Mouse (Mus musculus) hindbrain, postnatal 0 days (tissue): ENCODE measurements around the gene Tmem86b. TPM values are rescaled to one million over a fixed set of nuclear protein-coding genes. Genes with fewer than 3 reads are reported as not detected.

Experiments used
- ATAC-seq: fragments of 200-750 bp; cut with Nextera tagmentation; 2 replicates; pipeline ENCODE4 v1.8.0; 2017; ENCODE audit warnings: mild to moderate bottlenecking, moderate TSS enrichment, moderate library complexity
- DNase-seq: peaks from one replicate; pipeline ENCODE4 v3.0.0-alpha.2; 2015; ENCODE audit warnings: low spot score
- H3K27ac ChIP-seq: fragments of 300-500 bp; sonication (generic); 2 replicates; pipeline ENCODE4 v1.5.1; 2014; ENCODE audit warnings: mild to moderate bottlenecking
- H3K27me3 ChIP-seq: fragments of 300-500 bp; sonication (generic); 2 replicates; pipeline ENCODE4 v1.6.1; 2014; ENCODE audit warnings: low read length, mixed read lengths; ENCODE audit not compliant: insufficient read depth
- H3K36me3 ChIP-seq: fragments of 300-500 bp; sonication (generic); 2 replicates; pipeline ENCODE4 v1.6.1; 2014; ENCODE audit warnings: low read length, mixed read lengths; ENCODE audit not compliant: insufficient read depth
- H3K4me1 ChIP-seq: fragments of 300-500 bp; sonication (generic); 2 replicates; pipeline ENCODE4 v1.6.1; 2014; ENCODE audit warnings: antibody characterized with exemption, low read length, mixed read lengths; ENCODE audit not compliant: insufficient read depth
- H3K4me2 ChIP-seq: fragments of 300-500 bp; sonication (generic); 2 replicates; pipeline ENCODE4 v1.6.1; 2014; ENCODE audit warnings: low read depth, mild to moderate bottlenecking, low read length, moderate library complexity, mixed read lengths
- H3K4me3 ChIP-seq: fragments of 300-500 bp; sonication (generic); 2 replicates; pipeline ENCODE4 v1.5.1; 2014; ENCODE audit warnings: low read length
- H3K9ac ChIP-seq: fragments of 300-500 bp; sonication (generic); replicated peaks from 2 replicates; pipeline ENCODE4 v1.6.1; 2014; ENCODE audit warnings: mild to moderate bottlenecking, low read length, moderate library complexity, mixed read lengths
- H3K9me3 ChIP-seq: fragments of 300-500 bp; sonication (generic); 2 replicates; pipeline ENCODE4 v1.6.1; 2016; ENCODE audit warnings: low read length, mixed read lengths
- CTCF ChIP-seq: IDR thresholded peaks from 2 replicates; pipeline ENCODE4 v1.5.1; 2016; ENCODE audit warnings: antibody characterized with exemption, control low read depth, low read depth
- WGBS: fragments of 180-500 bp; shearing (Covaris S2); extraction: QIAGEN DNeasy Blood & Tissue Kit; methylation state at CpG from one replicate; pipeline ENCODE4 v1.1.7; 2014; 5-methylcytosine and 5-hydroxymethylcytosine counted together
- polyA plus RNA-seq: library from polyadenylated mRNA; unstranded; fragments of >200 nt; fragmentation: Nextera tagmentation; extraction: Ambion mirVana; gene quantifications from 2 replicates; pipeline ENCODE4 v1.2.1, GENCODE M21; 2015
- total RNA-seq: library from RNA; depleted of rRNA; stranded (reverse); fragments of >200 nt; gene quantifications from 2 replicates; pipeline ENCODE4 v1.2.3, GENCODE M21; 2014

Gene Tmem86b
- total and polyA plus RNA-seq, 2 experiments from 2014 or later: 1.5 to 17.4 TPM

DNA sequence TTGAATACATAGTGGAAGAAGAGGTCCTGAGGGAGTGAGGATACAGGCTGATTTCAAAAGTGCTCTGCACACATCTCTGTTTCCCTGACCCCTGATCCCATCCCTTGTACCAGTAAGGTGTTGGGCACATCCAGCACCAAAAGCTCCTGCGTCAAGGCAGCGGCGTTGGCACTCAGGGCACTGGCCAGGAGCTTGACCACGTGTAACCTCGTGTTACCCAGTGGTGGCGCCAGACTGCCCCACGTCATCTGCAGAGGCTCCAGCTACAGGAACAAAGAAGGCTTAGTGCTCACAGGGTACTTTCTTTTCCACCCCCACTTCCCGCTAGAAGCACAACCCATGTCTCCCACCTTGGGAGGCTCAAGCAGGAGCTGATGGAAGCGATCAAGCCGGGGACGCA is 9.9 kb upstream of the Tmem86b start:
- Histone ChIP-seq H3K27ac (no peak overlapping the region), H3K9ac (no peak overlapping the region), H3K9me3 (no peaks in the 10 kb centered on the region), H3K4me1 (no peaks in the 10 kb centered on the region), H3K27me3 (no peaks in the 10 kb centered on the region), H3K4me2 (no peak overlapping the region), H3K36me3 (peaks cover 59% of the 10 kb centered on the region), H3K4me3 (no peak overlapping the region)
- no peak for DNase-seq
- peak; percentile 28; the same call in 1 of the 2 replicates for TF ChIP-seq CTCF
- 75% methylated on average over 11 of the region's 11 CpGs for WGBS
- ATAC-seq: no peak

DNA sequence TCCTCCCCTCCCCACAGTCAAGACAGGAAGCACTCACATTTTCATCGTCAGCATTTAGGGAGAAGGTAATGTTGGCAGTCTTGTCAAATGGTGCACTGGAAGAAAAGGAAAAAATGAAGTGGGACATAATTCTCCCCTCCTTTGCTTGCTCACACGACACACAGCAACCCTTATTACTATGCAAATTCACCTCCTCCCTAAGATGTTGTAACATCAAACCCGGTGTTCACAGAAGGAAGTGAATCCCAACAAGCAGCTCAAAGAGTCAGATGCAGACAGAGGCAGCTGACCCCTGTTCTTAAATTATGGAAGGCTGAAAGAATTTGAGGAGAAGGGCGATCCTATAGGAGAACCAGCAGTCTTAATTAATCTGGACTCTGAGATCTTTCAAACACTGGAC is 5.0 kb upstream of the Tmem86b start:
- Histone ChIP-seq H3K4me3 (no peak overlapping the region), H3K9ac (no peak overlapping the region), H3K4me1 (no peaks in the 10 kb centered on the region), H3K36me3 (peaks cover 56% of the 10 kb centered on the region), H3K9me3 (no peaks in the 10 kb centered on the region), H3K27ac (no peak overlapping the region), H3K27me3 (no peaks in the 10 kb centered on the region), H3K4me2 (no peak overlapping the region)
- TF ChIP-seq CTCF: no peak
- no peak for DNase-seq
- 78% methylated on average over 4 of the region's 4 CpGs for WGBS
- ATAC-seq: no peak

GRCm38 (mm10) chr7:4630198-4630597 is 1.0 kb downstream of the Tmem86b start:
- ATAC-seq (no peak), DNase-seq (no peak)
- Histone ChIP-seq H3K27me3 (no peaks in the 10 kb centered on the region), H3K4me1 (no peaks in the 10 kb centered on the region), H3K27ac (no peak overlapping the region), H3K4me3 (no peak overlapping the region), H3K36me3 (peaks cover 38% of the 10 kb centered on the region), H3K4me2 (no peak overlapping the region), H3K9me3 (no peaks in the 10 kb centered on the region), H3K9ac (no peak overlapping the region)
- whole genome bisulfite sequencing: 84% methylated on average over 1 of the region's 1 CpGs
- no peak for TF ChIP-seq CTCF

DNA sequence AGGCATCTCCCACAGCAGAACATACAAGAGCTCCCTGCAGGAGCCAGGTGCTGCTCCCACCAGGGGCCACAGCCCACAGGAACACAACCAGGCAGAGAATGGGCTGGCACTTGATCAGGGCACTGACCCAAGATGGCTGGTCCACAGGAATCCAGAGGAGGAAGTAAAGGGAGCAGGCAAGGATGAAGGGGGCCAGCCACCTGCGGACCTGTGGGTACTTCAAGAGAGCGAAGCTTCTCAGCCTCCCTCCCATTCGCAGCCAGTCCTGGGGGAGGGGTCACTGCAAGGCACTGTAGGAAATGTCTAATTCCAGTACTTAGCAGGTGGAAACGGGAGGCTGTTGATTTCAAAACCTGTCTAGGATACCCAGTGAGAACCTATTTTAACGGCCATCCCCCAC is 1.6 kb downstream of the Tmem86b start:
- H3K36me3 ChIP-seq: peaks cover 38% of the 10 kb centered on the region
- ATAC-seq: no peak

DNA sequence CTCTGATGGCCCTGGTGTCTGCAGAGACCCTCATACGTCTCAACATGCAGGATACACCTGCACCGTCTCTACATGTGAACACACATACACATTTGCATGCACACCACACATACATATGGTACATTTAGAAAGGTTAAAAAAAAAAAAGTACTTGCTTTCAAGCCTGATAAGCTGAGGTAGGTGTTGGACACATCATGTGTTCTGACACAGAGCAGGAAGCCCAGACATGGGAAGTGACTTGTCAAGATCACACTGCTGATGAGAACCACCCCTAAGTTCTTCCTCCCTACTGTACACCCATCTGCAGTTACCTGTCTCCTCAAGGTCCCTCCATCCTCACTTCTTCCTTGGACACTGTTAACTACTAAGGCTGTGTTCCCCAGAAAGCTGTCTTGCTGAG is 5.3 kb downstream of the Tmem86b start:
- DNase-seq (no peak), ATAC-seq (no peak)
- H3K4me2 ChIP-seq: no peak overlapping the region
- H3K27me3 ChIP-seq: no peaks in the 10 kb centered on the region
- H3K4me1 ChIP-seq: no peaks in the 10 kb centered on the region
- H3K27ac ChIP-seq: no peak overlapping the region
- peaks cover 8% of the 10 kb centered on the region; the same call in 1 of the 2 replicates for H3K36me3 ChIP-seq
- 95% methylated on average over 2 of the region's 2 CpGs for WGBS
- no peak overlapping the region for H3K9ac ChIP-seq
- no peaks in the 10 kb centered on the region for H3K9me3 ChIP-seq
- no peak for TF ChIP-seq CTCF
- no peak overlapping the region for H3K4me3 ChIP-seq

More for the DNA sequence above, 1.6 kb downstream of the Tmem86b start:
- Histone ChIP-seq H3K9me3 (no peaks in the 10 kb centered on the region), H3K4me3 (no peak overlapping the region), H3K9ac (no peak overlapping the region), H3K4me1 (no peaks in the 10 kb centered on the region), H3K27ac (no peak overlapping the region), H3K27me3 (no peaks in the 10 kb centered on the region), H3K4me2 (no peak overlapping the region)
- DNase-seq: no peak
- 87% methylated on average over 5 of the region's 5 CpGs for WGBS
- TF ChIP-seq CTCF: no peak

GRCm38 (mm10) chr7:4624343-4624742 is 6.9 kb downstream of the Tmem86b start:
- peaks cover under 1% of the 10 kb centered on the region; the same call in 1 of the 2 replicates for H3K36me3 ChIP-seq
- no peak overlapping the region for H3K9ac ChIP-seq
- no peak overlapping the region for H3K27ac ChIP-seq
- H3K27me3 ChIP-seq: no peaks in the 10 kb centered on the region
- no peak for DNase-seq
- H3K4me3 ChIP-seq: no peak overlapping the region
- no peak overlapping the region for H3K4me2 ChIP-seq
- H3K4me1 ChIP-seq: no peaks in the 10 kb centered on the region
- TF ChIP-seq CTCF: peak; percentile 38
- H3K9me3 ChIP-seq: no peaks in the 10 kb centered on the region
- WGBS: 49% methylated on average over 1 of the region's 1 CpGs
- no peak for ATAC-seq

DNA sequence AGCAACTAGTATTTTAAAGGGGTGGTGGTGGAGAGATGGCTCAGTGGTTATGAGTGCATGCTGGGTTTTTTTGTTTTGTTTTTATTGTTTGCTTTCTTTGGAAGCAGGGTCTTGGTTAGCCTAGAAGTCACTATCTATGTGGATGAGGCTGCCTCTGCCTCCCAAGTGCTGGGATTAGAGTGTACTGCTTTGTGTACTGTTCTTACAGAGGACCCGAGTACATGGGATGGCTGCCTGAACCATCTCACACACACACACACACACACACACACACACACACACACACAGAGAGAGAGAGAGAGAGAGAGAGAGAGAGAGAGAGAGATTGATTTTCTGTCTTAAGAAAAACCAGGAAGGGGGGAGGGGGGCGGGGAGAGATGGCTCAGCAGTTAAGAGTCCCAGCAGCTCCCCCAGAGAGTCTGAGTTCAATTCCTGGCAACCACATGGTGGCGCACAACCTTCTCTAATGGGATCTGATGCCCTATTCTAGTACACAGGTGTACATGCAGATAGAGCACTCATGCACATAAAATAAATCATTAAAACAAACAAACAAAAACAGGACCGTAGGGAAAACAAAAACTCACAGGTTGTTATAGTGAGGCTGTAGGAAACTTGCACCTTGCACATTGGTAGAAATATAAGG is 7.6 kb downstream of the Tmem86b start:
- Histone ChIP-seq H3K4me1 (no peaks in the 10 kb centered on the region), H3K36me3 (no peaks in the 10 kb centered on the region), H3K4me2 (no peak overlapping the region), H3K4me3 (no peak overlapping the region), H3K9ac (no peak overlapping the region), H3K27me3 (no peaks in the 10 kb centered on the region), H3K9me3 (no peaks in the 10 kb centered on the region), H3K27ac (no peak overlapping the region)
- 30% methylated on average over 4 of the region's 4 CpGs for WGBS
- TF ChIP-seq CTCF: peak; percentile 58
- ATAC-seq (peak; percentile 72), DNase-seq (peak; percentile 68)
